Mouse (Mus musculus): ENCODE measurements around the gene Slc44a1.

DNA sequence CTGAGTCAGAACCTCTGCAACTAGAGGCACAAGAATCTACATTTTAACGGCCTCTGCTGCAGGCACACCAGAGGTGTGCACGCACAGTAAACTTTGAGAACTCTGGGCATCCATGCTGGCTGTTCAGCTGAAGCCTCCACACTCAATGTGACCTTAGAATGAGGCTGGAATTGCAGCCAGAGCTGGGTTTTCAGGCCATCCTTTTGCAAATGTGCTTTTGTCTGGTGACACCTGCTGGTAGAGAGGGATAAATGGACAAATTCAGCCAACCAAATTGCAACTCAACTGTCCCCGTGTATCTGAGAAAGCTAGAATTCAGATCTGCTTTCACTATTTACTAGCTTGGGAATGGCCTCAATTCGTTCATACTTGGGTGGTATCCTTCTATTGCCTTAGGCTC is 154.0 kb downstream of the Slc44a1 start:
- TF ChIP-seq CTCF (IDR thresholded peaks at IDR 0.05; ENCODE audit: extremely low read depth, insufficient read length, insufficient replicate concordance, low read depth, low read length) (peak; percentile 52; the same call in 1 of the 2 replicates), POLR2A (IDR thresholded peaks at IDR 0.05; ENCODE audit: low read depth, low read length) (no peak)

Data from small intestine, adult 2 months (tissue).